Mouse (Mus musculus): Measurements from ENCODE around the gene Clcn6.

The Clcn6 gene

GRCm38 (mm10) chr4:148040029-148040830 lies 1.6 kb upstream of the Clcn6 start:
- DNase-seq, result no peak

GRCm38 (mm10) chr4:148039254-148040028 lies 820 bp upstream of the Clcn6 start:
- DNase-seq, result no peak

GRCm38 (mm10) chr4:148038079-148038599 lies 482 bp downstream of the Clcn6 start:
- DNase-seq, result no peak

- DNase-seq, result no peak
Observed at GRCm38 (mm10) chr4:148035440-148035839, 3.2 kb downstream of the Clcn6 start.

- no peak for DNase-seq
Observed at GRCm38 (mm10) chr4:148033858-148034410, 4.7 kb downstream of the Clcn6 start.

- DNase-seq, result no peak
Observed at GRCm38 (mm10) chr4:148030506-148030905, 8.1 kb downstream of the Clcn6 start.

- DNase-seq, result no peak
Observed at GRCm38 (mm10) chr4:148029297-148029696, 9.3 kb downstream of the Clcn6 start.

GRCm38 (mm10) chr4:148024003-148024402 lies 14.6 kb downstream of the Clcn6 start:
- DNase-seq, result no peak

- DNase-seq, result no peak
Observed at GRCm38 (mm10) chr4:148018410-148018809, 20.2 kb downstream of the Clcn6 start.

- DNase-seq, result no peak
Observed at GRCm38 (mm10) chr4:148016981-148017380, 21.6 kb downstream of the Clcn6 start.

GRCm38 (mm10) chr4:148015418-148015817 lies 23.2 kb downstream of the Clcn6 start:
- DNase-seq, result no peak

- DNase-seq, result no peak
Observed at GRCm38 (mm10) chr4:148012216-148012615, 26.4 kb downstream of the Clcn6 start.

GRCm38 (mm10) chr4:148011332-148011731 lies 27.3 kb downstream of the Clcn6 start:
- DNase-seq, result no peak

GRCm38 (mm10) chr4:148009641-148010040 lies 29.0 kb downstream of the Clcn6 start:
- DNase-seq, result no peak

- peak; percentile 54 for DNase-seq
Observed at GRCm38 (mm10) chr4:148008412-148008811, 30.2 kb downstream of the Clcn6 start.

GRCm38 (mm10) chr4:148004361-148004760 lies 34.3 kb downstream of the Clcn6 start:
- DNase-seq, result no peak

GRCm38 (mm10) chr4:148001866-148002265 lies 36.8 kb downstream of the Clcn6 start:
- no peak for DNase-seq

- no peak for DNase-seq
Observed at GRCm38 (mm10) chr4:148001013-148001789, 37.4 kb downstream of the Clcn6 start.

GRCm38 (mm10) chr4:148000202-148000772 lies 38.3 kb downstream of the Clcn6 start, which contains the start of gene Nppa:
TSS of gene Nppa (plus strand) at chr4:148000722.
- no peak for DNase-seq

GRCm38 (mm10) chr4:147995311-147995710 lies 43.3 kb downstream of the Clcn6 start:
- DNase-seq, result no peak

- no peak for DNase-seq
Observed at GRCm38 (mm10) chr4:147993571-147994095, 45.0 kb downstream of the Clcn6 start.

All from lung, postnatal 10 days (tissue).